Mouse (Mus musculus) hindbrain, embryonic 14.5 days (tissue): ENCODE results near the gene Cryaa. TPM values are rescaled to one million over a fixed set of nuclear protein-coding genes. Genes with fewer than 3 reads are reported as not detected.

Experiments
- ATAC-seq: fragments of 200-750 bp; cut with Nextera tagmentation; 2 replicates; pipeline ENCODE4 v1.8.0; 2017; ENCODE audit warnings: moderate number of reproducible peaks, mild to moderate bottlenecking, moderate TSS enrichment, moderate library complexity; ENCODE audit not compliant: low FRiP score
- DNase-seq: peaks from one replicate; pipeline ENCODE4 v3.0.0-alpha.2; 2015; ENCODE audit warnings: low spot score
- H3K27ac ChIP-seq: fragments of 300-500 bp; sonication (generic); 2 replicates; pipeline ENCODE4 v1.5.1; 2014; ENCODE audit warnings: mild to moderate bottlenecking, moderate library complexity
- H3K27me3 ChIP-seq: fragments of 300-500 bp; sonication (generic); 2 replicates; pipeline ENCODE4 v1.6.1; 2014; ENCODE audit warnings: mild to moderate bottlenecking, low read length, mixed read lengths; ENCODE audit not compliant: control insufficient read depth, insufficient read depth
- H3K36me3 ChIP-seq: fragments of 300-500 bp; sonication (generic); replicated peaks from 2 replicates; pipeline ENCODE4 v1.6.1; 2014; ENCODE audit not compliant: control insufficient read depth, insufficient read depth
- H3K4me1 ChIP-seq: fragments of 300-500 bp; sonication (generic); replicated peaks from 2 replicates; pipeline ENCODE4 v1.6.1; 2014; ENCODE audit warnings: antibody characterized with exemption, low read length, mixed read lengths; ENCODE audit not compliant: control insufficient read depth, insufficient read depth
- H3K4me2 ChIP-seq: fragments of 300-500 bp; sonication (generic); replicated peaks from 2 replicates; pipeline ENCODE4 v1.6.1; 2014; ENCODE audit warnings: mild to moderate bottlenecking, moderate library complexity
- H3K4me3 ChIP-seq: fragments of 300-500 bp; sonication (generic); replicated peaks from 2 replicates; pipeline ENCODE4 v1.5.1; 2014; ENCODE audit warnings: mild to moderate bottlenecking, low read length
- H3K9ac ChIP-seq: fragments of 300-500 bp; sonication (generic); 2 replicates; pipeline ENCODE4 v1.6.1; 2014
- H3K9me3 ChIP-seq: fragments of 300-500 bp; sonication (generic); 2 replicates; pipeline ENCODE4 v1.6.1; 2016; ENCODE audit warnings: low read length; ENCODE audit not compliant: control insufficient read depth
- whole genome bisulfite sequencing: fragments of 180-500 bp; shearing (Covaris S2); extraction: QIAGEN DNeasy Blood & Tissue Kit; methylation state at CpG from one replicate; pipeline ENCODE4 v1.1.7; 2014; 5-methylcytosine and 5-hydroxymethylcytosine counted together
- polyA plus RNA-seq: library from polyadenylated mRNA; unstranded; fragments of >200 nt; fragmentation: Nextera tagmentation; extraction: Ambion mirVana; gene quantifications from 2 replicates; pipeline ENCODE4 v1.2.1, GENCODE M21; 2014

Cryaa gene
- polyA plus RNA-seq, 1 experiment from 2014 or later = 0.20 TPM

- no peak for ATAC-seq
Measured at GRCm38 (mm10) chr17:31637866-31638570, 39.6 kb upstream of the Cryaa start.

GRCm38 (mm10) chr17:31639651-31640050 lies 38.0 kb upstream of the Cryaa start:
- H3K4me3 ChIP-seq = no peak overlapping the region
- ATAC-seq (no peak), DNase-seq (no peak)
- H3K4me2 ChIP-seq = no peak overlapping the region
- peaks cover 21% of the 10 kb centered on the region for H3K4me1 ChIP-seq
- no peak overlapping the region for H3K27ac ChIP-seq
- 56% methylated on average over 4 of the region's 4 CpGs for WGBS
- H3K9me3 ChIP-seq = no peaks in the 10 kb centered on the region
- H3K27me3 ChIP-seq = peaks cover 17% of the 10 kb centered on the region
- H3K9ac ChIP-seq = no peak overlapping the region
- no peaks in the 10 kb centered on the region for H3K36me3 ChIP-seq

More at GRCm38 (mm10) chr17:31637866-31638570, 39.6 kb upstream of the Cryaa start:
- DNase-seq = peak; percentile 55
- H3K4me2 ChIP-seq = peak overlapping the region; percentile 92; the same call in 1 of the 2 replicates
- peak overlapping the region; percentile 69 for H3K27ac ChIP-seq
- peaks cover 21% of the 10 kb centered on the region for H3K4me1 ChIP-seq
- no peak overlapping the region for H3K4me3 ChIP-seq
- no peaks in the 10 kb centered on the region for H3K9me3 ChIP-seq
- WGBS = 49% methylated on average over 9 of the region's 9 CpGs
- no peaks in the 10 kb centered on the region for H3K36me3 ChIP-seq
- H3K27me3 ChIP-seq = peaks cover 17% of the 10 kb centered on the region
- no peak overlapping the region for H3K9ac ChIP-seq

GRCm38 (mm10) chr17:31642331-31642730 lies 35.3 kb upstream of the Cryaa start:
- H3K9ac ChIP-seq = no peak overlapping the region
- 35% methylated on average over 8 of the region's 8 CpGs for WGBS

GRCm38 (mm10) chr17:31642913-31643312 lies 34.7 kb upstream of the Cryaa start:
- Histone ChIP-seq H3K4me1 (0 out of 2 replicates have a peak, but pooled peaks cover 2% of the 10 kb centered on the region), H3K9ac (no peak overlapping the region), H3K9me3 (no peaks in the 10 kb centered on the region), H3K36me3 (peaks cover 22% of the 10 kb centered on the region), H3K27ac (no peak overlapping the region), H3K4me2 (no peak overlapping the region), H3K27me3 (no peaks in the 10 kb centered on the region; the same call in 1 of the 2 replicates), H3K4me3 (no peak overlapping the region)
- no peak for DNase-seq
- ATAC-seq = no peak
- 76% methylated on average over 4 of the region's 4 CpGs for WGBS

More at GRCm38 (mm10) chr17:31642331-31642730, 35.3 kb upstream of the Cryaa start:
- Histone ChIP-seq H3K4me2 (no peak overlapping the region), H3K27ac (no peak overlapping the region), H3K27me3 (no peaks in the 10 kb centered on the region; the same call in 1 of the 2 replicates), H3K9me3 (no peaks in the 10 kb centered on the region), H3K36me3 (peaks cover 16% of the 10 kb centered on the region), H3K4me1 (0 out of 2 replicates have a peak, but pooled peaks cover 8% of the 10 kb centered on the region), H3K4me3 (no peak overlapping the region)
- no peak for ATAC-seq
- DNase-seq = no peak

GRCm38 (mm10) chr17:31646199-31647002 lies 31.2 kb upstream of the Cryaa start:
- Histone ChIP-seq H3K4me3 (no peak overlapping the region), H3K27ac (no peak overlapping the region), H3K4me1 (no peaks in the 10 kb centered on the region), H3K9ac (no peak overlapping the region), H3K36me3 (peaks cover 57% of the 10 kb centered on the region), H3K9me3 (no peaks in the 10 kb centered on the region), H3K4me2 (no peak overlapping the region), H3K27me3 (no peaks in the 10 kb centered on the region)
- 95% methylated on average over 5 of the region's 5 CpGs for WGBS
- DNase-seq (no peak), ATAC-seq (no peak)

GRCm38 (mm10) chr17:31652152-31652551 lies 25.5 kb upstream of the Cryaa start:
- Histone ChIP-seq H3K4me3 (no peak overlapping the region), H3K36me3 (peaks cover 90% of the 10 kb centered on the region), H3K27me3 (no peaks in the 10 kb centered on the region), H3K4me1 (peaks cover 2% of the 10 kb centered on the region), H3K9me3 (no peaks in the 10 kb centered on the region), H3K4me2 (no peak overlapping the region), H3K9ac (no peak overlapping the region), H3K27ac (no peak overlapping the region)
- ATAC-seq (no peak), DNase-seq (no peak)
- WGBS = 90% methylated on average over 14 of the region's 14 CpGs

GRCm38 (mm10) chr17:31653277-31653676 lies 24.3 kb upstream of the Cryaa start:
- Histone ChIP-seq H3K9me3 (no peaks in the 10 kb centered on the region), H3K36me3 (peaks cover 78% of the 10 kb centered on the region), H3K9ac (no peak overlapping the region), H3K27me3 (no peaks in the 10 kb centered on the region), H3K4me1 (peaks cover 9% of the 10 kb centered on the region), H3K4me2 (no peak overlapping the region), H3K27ac (no peak overlapping the region), H3K4me3 (no peak overlapping the region)
- WGBS = 92% methylated on average over 6 of the region's 6 CpGs
- ATAC-seq (no peak), DNase-seq (no peak)

GRCm38 (mm10) chr17:31655366-31655765 lies 22.2 kb upstream of the Cryaa start:
- WGBS = 72% methylated on average over 4 of the region's 4 CpGs
- H3K36me3 ChIP-seq = peaks cover 58% of the 10 kb centered on the region
- H3K27me3 ChIP-seq = no peaks in the 10 kb centered on the region
- no peak for ATAC-seq
- H3K27ac ChIP-seq = no peak overlapping the region
- H3K4me2 ChIP-seq = no peak overlapping the region
- no peak overlapping the region for H3K4me3 ChIP-seq
- H3K9me3 ChIP-seq = no peaks in the 10 kb centered on the region
- DNase-seq = no peak
- peaks cover 15% of the 10 kb centered on the region for H3K4me1 ChIP-seq
- no peak overlapping the region for H3K9ac ChIP-seq

- DNase-seq (no peak), ATAC-seq (no peak)
- 92% methylated on average over 5 of the region's 5 CpGs for WGBS
- Histone ChIP-seq H3K4me1 (peaks cover 15% of the 10 kb centered on the region), H3K9me3 (no peaks in the 10 kb centered on the region), H3K4me3 (no peak overlapping the region), H3K9ac (no peak overlapping the region), H3K27ac (no peak overlapping the region), H3K27me3 (no peaks in the 10 kb centered on the region), H3K36me3 (peaks cover 44% of the 10 kb centered on the region), H3K4me2 (0 out of 2 replicates have a peak overlapping the region, but pooled peaks have one; percentile 93)
Measured at GRCm38 (mm10) chr17:31656682-31657081, 20.9 kb upstream of the Cryaa start.
